Mouse (Mus musculus) MEL (cell line): ENCODE results near the gene Agpat4.

Source experiments
- CTCF ChIP-seq, 3 experiments: IDR thresholded peaks in 2 of 3; conservative IDR thresholded peaks in 1 of 3; 2 replicates each; pipeline ENCODE4 v1.5.1; 2011 to 2012; ENCODE audit warnings: low read length in 3 of 3, low read depth in 2 of 3, mild to moderate bottlenecking in 2 of 3, improper control_type of control experiment in 1 of 3, inconsistent platforms in 1 of 3, mixed read lengths in 1 of 3, moderate library complexity in 1 of 3; ENCODE audit not compliant: control insufficient read depth in 1 of 3, insufficient read depth in 1 of 3, poor library complexity in 1 of 3, severe bottlenecking in 1 of 3
- EP300 ChIP-seq, 2 experiments: IDR thresholded peaks; 2 replicates each; pipeline ENCODE4 v1.6.1; 2011; ENCODE audit warnings: improper control_type of control experiment in 2 of 2, low read length in 2 of 2, low read depth in 1 of 2, mild to moderate bottlenecking in 1 of 2
- MYB ChIP-seq: IDR thresholded peaks from 2 replicates; pipeline ENCODE4 v1.6.1; 2011; ENCODE audit warnings: mild to moderate bottlenecking, low read depth, low read length, improper control_type of control experiment
- POLR2A ChIP-seq, 2 experiments: IDR thresholded peaks; 2 replicates each; pipeline ENCODE4 v1.6.1; 2011 to 2012; ENCODE audit warnings: low read length in 2 of 2, mild to moderate bottlenecking in 2 of 2, control low read depth in 1 of 2, improper control_type of control experiment in 1 of 2, low read depth in 1 of 2, moderate library complexity in 1 of 2; ENCODE audit not compliant: control insufficient read depth in 1 of 2, insufficient read depth in 1 of 2, poor library complexity in 1 of 2
- TAL1 ChIP-seq: IDR thresholded peaks from 2 replicates; pipeline ENCODE4 v1.6.1; 2012; ENCODE audit warnings: mild to moderate bottlenecking, inconsistent platforms, low read length, moderate library complexity, mixed read lengths
- UBTF ChIP-seq: IDR thresholded peaks from 2 replicates; pipeline ENCODE4 v1.6.1; 2012; ENCODE audit warnings: low read depth, mild to moderate bottlenecking, inconsistent platforms, low read length, improper control_type of control experiment, moderate library complexity, borderline replicate concordance; ENCODE audit not compliant: insufficient read depth

DNA sequence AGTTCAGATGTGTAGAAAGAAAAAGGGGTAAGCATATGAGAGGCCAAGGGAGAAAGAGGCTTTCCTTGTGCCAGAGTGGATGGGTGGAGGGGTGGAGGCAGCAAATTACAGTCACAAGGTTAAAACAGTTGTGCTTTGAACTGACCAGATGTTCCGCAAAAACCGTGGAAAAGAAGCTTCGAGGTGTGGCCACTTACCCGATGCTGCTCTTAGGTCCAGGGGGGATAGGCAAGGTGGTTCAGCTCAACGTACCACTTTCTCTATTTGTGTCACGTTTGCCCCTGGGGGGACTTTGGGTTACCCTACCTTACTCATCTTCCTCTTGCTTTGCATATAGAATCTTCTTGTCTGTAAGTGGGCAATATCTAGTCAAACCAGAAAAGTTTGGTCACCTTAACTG lies 46.0 kb downstream of the Agpat4 start:
- no peak for TF ChIP-seq CTCF (IDR thresholded peaks at IDR 0.05 in 2 of 3, conservative IDR thresholded peaks at IDR 0.05 in 1 of 3; ENCODE audit: control insufficient read depth in 1 of 3, insufficient read depth in 1 of 3, low read depth in 2 of 3, low read length in 3 of 3, poor library complexity in 1 of 3, severe bottlenecking in 1 of 3)
- TF ChIP-seq POLR2A (IDR thresholded peaks at IDR 0.05; ENCODE audit: control insufficient read depth in 1 of 2, insufficient read depth in 1 of 2, low read depth in 1 of 2, low read length in 2 of 2, poor library complexity in 1 of 2), result no peak
- TF ChIP-seq MYB, result no peak
- TF ChIP-seq EP300 (IDR thresholded peaks at IDR 0.05; ENCODE audit: low read depth in 1 of 2, low read length in 2 of 2), result no peak
- TF ChIP-seq TAL1, result no peak
- no peak for TF ChIP-seq UBTF
